Mouse (Mus musculus): Measurements from ENCODE around the gene Mcrip1. TPM values are rescaled to one million over a fixed set of nuclear protein-coding genes. Genes with fewer than 3 reads are reported as not detected.

Gene Mcrip1
- polyA plus RNA-seq, 1 experiment = 191 TPM

DNA sequence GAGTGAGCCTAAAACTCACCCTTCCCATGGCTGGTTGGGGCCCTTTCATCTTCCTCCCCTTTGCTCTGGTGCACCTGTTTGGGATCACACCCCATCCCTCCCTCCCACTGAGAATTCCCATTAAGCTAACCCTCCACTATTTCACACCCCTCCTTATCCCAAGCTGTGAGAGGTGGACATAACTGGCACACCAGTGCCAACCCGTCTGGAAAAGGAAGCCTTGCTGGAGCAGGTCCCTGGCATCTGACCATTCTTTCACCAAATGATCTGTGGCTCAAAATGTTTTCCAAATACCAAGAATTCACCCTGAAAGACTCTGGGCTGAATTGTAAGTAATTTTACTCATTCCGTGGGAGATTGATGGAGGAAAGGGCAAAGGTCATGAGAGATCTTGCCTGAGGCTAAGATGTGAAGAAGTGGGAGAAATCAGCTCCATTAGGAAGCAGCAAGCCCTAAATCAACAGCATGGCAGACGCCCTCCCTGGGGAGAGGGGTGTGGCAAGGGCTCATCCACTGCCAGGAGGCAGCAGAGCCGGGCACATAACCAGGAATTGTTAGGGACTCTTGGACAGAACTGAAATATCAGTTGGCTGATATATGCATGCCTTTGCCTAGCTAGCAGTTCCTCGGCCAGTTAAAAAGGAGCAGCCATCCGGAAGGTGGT, 36.6 kb downstream of the Mcrip1 start:
- WGBS = 93% methylated on average over 6 of the region's 6 CpGs
- H3K4me1 ChIP-seq (replicated peaks; ENCODE audit: control insufficient read depth, insufficient read depth, low read length) = peaks cover 20% of the 10 kb centered on the region

DNA sequence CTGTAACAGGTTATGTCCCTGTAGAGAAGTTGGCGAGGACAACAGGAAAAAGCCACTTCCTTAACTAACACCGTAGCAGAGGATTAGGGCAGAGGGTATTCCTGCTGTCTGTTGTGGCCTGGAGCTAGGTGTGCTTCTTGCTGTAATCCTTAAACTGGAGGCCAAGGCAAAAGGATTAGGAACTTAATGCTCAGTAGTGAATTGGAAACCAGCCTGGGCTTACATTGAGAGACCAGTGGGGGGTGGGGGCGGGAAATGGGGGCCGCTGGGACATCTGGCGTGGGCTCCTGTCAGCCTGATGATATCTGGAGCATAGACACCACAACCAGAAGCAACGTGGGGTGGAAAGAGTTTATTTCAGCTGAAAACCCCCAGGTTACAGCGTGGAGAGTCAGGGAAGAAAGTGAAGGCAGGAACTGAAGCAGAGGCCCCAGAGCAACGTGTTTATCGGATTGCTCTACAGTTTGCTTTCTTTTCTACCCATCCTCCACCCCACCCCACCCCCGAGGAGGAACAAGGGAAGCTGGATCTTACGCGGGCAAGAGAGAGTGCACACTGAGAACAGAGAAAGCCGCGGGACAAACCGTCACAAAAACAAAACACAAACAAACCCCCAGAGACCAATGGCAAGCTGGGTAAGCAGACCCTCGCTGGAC, 39.0 kb downstream of the Mcrip1 start:
- Histone ChIP-seq H3K36me3 (ENCODE audit: control insufficient read depth, insufficient read depth, low read length) (no peaks in the 10 kb centered on the region), H3K4me1 (replicated peaks; ENCODE audit: control insufficient read depth, insufficient read depth, low read length) (peaks cover 20% of the 10 kb centered on the region), H3K27me3 (ENCODE audit: control insufficient read depth, insufficient read depth, low read length) (no peaks in the 10 kb centered on the region), H3K4me3 (ENCODE audit: control insufficient read depth, insufficient read depth, low read length) (peak overlapping the region; percentile 34), H3K27ac (ENCODE audit: control insufficient read depth, insufficient read depth, low read length) (peak overlapping the region; percentile 90)
- peak; percentile 33 for DNase-seq
- no peak for TF ChIP-seq POLR2A (IDR thresholded peaks at IDR 0.05; ENCODE audit: control insufficient read depth, extremely low read depth, insufficient read depth, low read length, poor library complexity)
- no peak for TF ChIP-seq CTCF (IDR thresholded peaks at IDR 0.05; ENCODE audit: borderline replicate concordance, control insufficient read depth, extremely low read depth, insufficient read depth, low read length, poor library complexity)
- WGBS = 2% methylated on average over 16 of the region's 16 CpGs

More for the DNA sequence above, 36.6 kb downstream of the Mcrip1 start:
- no peaks in the 10 kb centered on the region for H3K36me3 ChIP-seq (ENCODE audit: control insufficient read depth, insufficient read depth, low read length)
- no peaks in the 10 kb centered on the region for H3K27me3 ChIP-seq (ENCODE audit: control insufficient read depth, insufficient read depth, low read length)
- no peak for DNase-seq
- H3K27ac ChIP-seq (ENCODE audit: control insufficient read depth, insufficient read depth, low read length) = no peak overlapping the region
- no peak overlapping the region for H3K4me3 ChIP-seq (ENCODE audit: control insufficient read depth, insufficient read depth, low read length)
- TF ChIP-seq POLR2A (IDR thresholded peaks at IDR 0.05; ENCODE audit: control insufficient read depth, extremely low read depth, insufficient read depth, low read length, poor library complexity) (no peak), CTCF (IDR thresholded peaks at IDR 0.05; ENCODE audit: borderline replicate concordance, control insufficient read depth, extremely low read depth, insufficient read depth, low read length, poor library complexity) (no peak)

DNA sequence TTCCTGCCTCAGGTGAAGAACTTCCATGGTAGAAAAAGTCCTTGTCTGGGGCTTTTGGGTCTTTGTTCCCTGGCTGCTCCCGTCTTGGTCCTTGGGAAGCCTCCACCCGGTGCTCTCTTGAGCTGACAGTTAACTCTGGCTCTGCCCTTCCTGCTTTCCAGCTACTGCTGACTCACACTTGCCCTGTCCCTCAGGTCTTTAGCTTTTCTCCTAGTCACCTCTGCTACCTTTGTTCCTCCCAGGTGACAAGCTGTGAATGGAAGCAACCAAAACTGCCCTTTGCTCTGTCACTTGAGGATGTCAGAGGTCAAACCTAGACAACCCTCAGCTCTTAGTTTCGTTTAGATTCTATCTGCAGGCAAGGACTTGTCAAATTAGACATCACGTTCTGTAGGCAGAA, 39.6 kb downstream of the Mcrip1 start:
- no peak for TF ChIP-seq CTCF (IDR thresholded peaks at IDR 0.05; ENCODE audit: borderline replicate concordance, control insufficient read depth, extremely low read depth, insufficient read depth, low read length, poor library complexity)
- TF ChIP-seq POLR2A (IDR thresholded peaks at IDR 0.05; ENCODE audit: control insufficient read depth, extremely low read depth, insufficient read depth, low read length, poor library complexity) = no peak
- Histone ChIP-seq H3K4me1 (replicated peaks; ENCODE audit: control insufficient read depth, insufficient read depth, low read length) (peaks cover 20% of the 10 kb centered on the region), H3K36me3 (ENCODE audit: control insufficient read depth, insufficient read depth, low read length) (no peaks in the 10 kb centered on the region), H3K27ac (ENCODE audit: control insufficient read depth, insufficient read depth, low read length) (peak overlapping the region; percentile 90), H3K27me3 (ENCODE audit: control insufficient read depth, insufficient read depth, low read length) (no peaks in the 10 kb centered on the region), H3K4me3 (ENCODE audit: control insufficient read depth, insufficient read depth, low read length) (no peak overlapping the region)
- DNase-seq = peak; percentile 11
- WGBS = 44% methylated on average over 4 of the region's 4 CpGs

DNA sequence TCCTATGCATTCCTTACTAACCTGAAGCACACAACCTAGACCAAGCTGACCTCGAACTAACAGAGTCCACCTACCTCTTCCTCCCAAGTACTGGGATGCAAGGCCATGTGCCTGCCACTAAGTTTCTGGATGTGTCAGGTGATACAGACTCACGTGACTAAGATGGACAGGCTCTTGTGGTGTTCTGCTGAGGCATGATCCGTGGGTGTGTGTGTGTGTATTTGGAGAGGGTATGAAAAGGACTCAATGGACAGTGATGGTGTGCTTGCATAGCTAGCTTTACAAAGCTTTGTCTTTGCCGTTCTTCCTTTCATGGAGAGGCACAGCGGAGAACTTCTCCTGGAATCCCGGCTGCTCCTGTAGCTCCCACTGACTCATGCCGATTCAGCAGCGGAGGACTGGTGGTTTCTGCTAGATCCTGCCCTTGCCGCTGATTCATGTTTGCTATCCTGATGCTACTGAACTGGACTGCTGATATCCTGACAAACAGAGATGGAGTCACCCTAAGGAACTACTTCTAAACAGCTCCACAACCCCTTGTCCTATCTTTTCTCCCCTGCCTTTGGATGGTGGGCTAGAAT, 41.1 kb downstream of the Mcrip1 start:
- no peaks in the 10 kb centered on the region for H3K27me3 ChIP-seq (ENCODE audit: control insufficient read depth, insufficient read depth, low read length)
- H3K36me3 ChIP-seq (ENCODE audit: control insufficient read depth, insufficient read depth, low read length) = no peaks in the 10 kb centered on the region
- DNase-seq = no peak
- TF ChIP-seq POLR2A (IDR thresholded peaks at IDR 0.05; ENCODE audit: control insufficient read depth, extremely low read depth, insufficient read depth, low read length, poor library complexity) = no peak
- no peak for TF ChIP-seq CTCF (IDR thresholded peaks at IDR 0.05; ENCODE audit: borderline replicate concordance, control insufficient read depth, extremely low read depth, insufficient read depth, low read length, poor library complexity)
- 94% methylated on average over 9 of the region's 9 CpGs for WGBS
- H3K27ac ChIP-seq (ENCODE audit: control insufficient read depth, insufficient read depth, low read length) = no peak overlapping the region
- H3K4me3 ChIP-seq (ENCODE audit: control insufficient read depth, insufficient read depth, low read length) = no peak overlapping the region
- H3K4me1 ChIP-seq (replicated peaks; ENCODE audit: control insufficient read depth, insufficient read depth, low read length) = peaks cover 20% of the 10 kb centered on the region

DNA sequence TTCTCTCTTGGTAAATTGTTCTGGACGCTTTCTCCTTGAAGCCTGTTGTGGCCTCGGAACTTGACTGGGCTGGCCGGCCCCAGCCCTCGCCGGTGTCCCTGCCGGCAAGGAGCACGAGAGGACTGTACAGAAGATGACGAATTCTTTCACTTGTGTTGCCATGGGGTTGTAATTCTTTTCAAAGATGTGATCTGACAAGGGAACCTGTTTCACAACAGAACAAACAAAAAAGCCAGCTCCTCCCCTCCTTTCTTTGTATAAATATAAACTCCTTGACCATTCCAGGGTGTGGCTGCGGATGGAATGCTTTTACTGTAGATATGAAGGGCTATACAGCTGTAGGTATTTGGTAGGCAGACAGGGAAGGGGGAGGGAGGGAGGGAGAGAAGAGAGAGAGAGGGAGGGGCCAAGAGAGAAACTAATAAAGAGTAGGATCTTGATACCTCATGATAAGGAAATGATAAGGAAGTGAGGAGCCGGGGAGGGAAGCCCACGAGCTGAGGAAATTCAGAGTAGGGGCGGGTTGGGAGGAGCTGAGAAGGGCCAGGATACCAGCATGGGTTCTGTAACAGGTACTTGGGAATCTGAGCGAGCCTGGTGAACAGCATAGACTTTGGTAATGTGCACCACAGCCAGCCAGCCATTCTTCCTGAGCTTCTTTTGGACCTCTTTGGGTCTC, 41.8 kb downstream of the Mcrip1 start:
- Histone ChIP-seq H3K4me3 (ENCODE audit: control insufficient read depth, insufficient read depth, low read length) (no peak overlapping the region), H3K27ac (ENCODE audit: control insufficient read depth, insufficient read depth, low read length) (no peak overlapping the region)
- 88% methylated on average over 13 of the region's 13 CpGs for WGBS

DNA sequence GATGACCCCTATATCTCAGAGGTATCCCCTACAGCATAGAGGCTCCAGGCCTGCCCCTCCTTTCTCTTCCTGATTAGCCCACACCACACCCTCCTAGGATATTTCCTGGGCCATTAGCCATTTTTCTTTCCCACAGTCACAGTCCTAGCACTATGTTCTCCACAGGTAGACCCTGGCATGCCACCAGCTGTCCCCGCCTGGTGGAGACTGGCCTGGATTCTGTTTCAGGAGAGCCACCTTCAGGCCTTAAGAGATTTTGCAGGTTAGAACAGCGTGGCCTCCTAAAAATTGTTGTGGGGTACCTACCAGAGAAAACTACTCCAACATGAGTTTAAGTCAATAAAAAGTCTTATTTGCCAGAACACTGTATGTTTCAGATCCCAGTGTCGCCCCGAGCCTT, 42.6 kb downstream of the Mcrip1 start:
- Histone ChIP-seq H3K4me3 (ENCODE audit: control insufficient read depth, insufficient read depth, low read length) (no peak overlapping the region), H3K4me1 (replicated peaks; ENCODE audit: control insufficient read depth, insufficient read depth, low read length) (peaks cover 20% of the 10 kb centered on the region), H3K27ac (ENCODE audit: control insufficient read depth, insufficient read depth, low read length) (no peak overlapping the region), H3K27me3 (ENCODE audit: control insufficient read depth, insufficient read depth, low read length) (no peaks in the 10 kb centered on the region), H3K36me3 (ENCODE audit: control insufficient read depth, insufficient read depth, low read length) (no peaks in the 10 kb centered on the region)
- WGBS = 60% methylated on average over 4 of the region's 4 CpGs
- no peak for DNase-seq
- TF ChIP-seq POLR2A (IDR thresholded peaks at IDR 0.05; ENCODE audit: control insufficient read depth, extremely low read depth, insufficient read depth, low read length, poor library complexity) (no peak), CTCF (IDR thresholded peaks at IDR 0.05; ENCODE audit: borderline replicate concordance, control insufficient read depth, extremely low read depth, insufficient read depth, low read length, poor library complexity) (peak; percentile 61; the same call in 1 of the 2 replicates)

More for the DNA sequence above, 41.8 kb downstream of the Mcrip1 start:
- Histone ChIP-seq H3K27me3 (ENCODE audit: control insufficient read depth, insufficient read depth, low read length) (no peaks in the 10 kb centered on the region), H3K4me1 (replicated peaks; ENCODE audit: control insufficient read depth, insufficient read depth, low read length) (peaks cover 20% of the 10 kb centered on the region), H3K36me3 (ENCODE audit: control insufficient read depth, insufficient read depth, low read length) (no peaks in the 10 kb centered on the region)
- no peak for TF ChIP-seq CTCF (IDR thresholded peaks at IDR 0.05; ENCODE audit: borderline replicate concordance, control insufficient read depth, extremely low read depth, insufficient read depth, low read length, poor library complexity)
- TF ChIP-seq POLR2A (IDR thresholded peaks at IDR 0.05; ENCODE audit: control insufficient read depth, extremely low read depth, insufficient read depth, low read length, poor library complexity) = no peak
- DNase-seq = no peak

Data from thymus, adult 2 months (tissue).